Mouse (Mus musculus): Measurements from ENCODE around the gene Gm10490. TPM values are rescaled to one million over a fixed set of nuclear protein-coding genes. Genes with fewer than 3 reads are reported as not detected.

Gm10490 gene
- polyA plus RNA-seq, 1 experiment: not detected

- Histone ChIP-seq H3K4me3 (ENCODE audit: insufficient read depth, low read length) (peak overlapping the region; percentile 48), H3K4me1 (ENCODE audit: control insufficient read depth, insufficient read depth, low read length) (0 out of 2 replicates have a peak, but pooled peaks cover 2% of the 10 kb centered on the region), H3K27ac (ENCODE audit: insufficient read depth, low read length) (peak overlapping the region; percentile 38; the same call in 1 of the 2 replicates)
- TF ChIP-seq POLR2A (IDR thresholded peaks at IDR 0.05; ENCODE audit: extremely low read depth, insufficient read depth, low read length) (0 out of 2 replicates have a peak, but pooled peaks have one; percentile 35), CTCF (IDR thresholded peaks at IDR 0.05; ENCODE audit: extremely low read depth, insufficient read depth, low read length) (no peak)
These were observed 38.7 kb downstream of the Gm10490 start for GRCm38 (mm10) chrX:7947900-7948492.

GRCm38 (mm10) chrX:7950091-7950490, 40.7 kb downstream of the Gm10490 start:
- H3K4me1 ChIP-seq (ENCODE audit: control insufficient read depth, insufficient read depth, low read length): 0 out of 2 replicates have a peak, but pooled peaks cover 2% of the 10 kb centered on the region
- no peak overlapping the region for H3K27ac ChIP-seq (ENCODE audit: insufficient read depth, low read length)
- TF ChIP-seq CTCF (IDR thresholded peaks at IDR 0.05; ENCODE audit: extremely low read depth, insufficient read depth, low read length) (no peak), POLR2A (IDR thresholded peaks at IDR 0.05; ENCODE audit: extremely low read depth, insufficient read depth, low read length) (no peak)
- H3K4me3 ChIP-seq (ENCODE audit: insufficient read depth, low read length): no peak overlapping the region

- no peak overlapping the region for H3K27ac ChIP-seq (ENCODE audit: insufficient read depth, low read length)
- H3K4me3 ChIP-seq (ENCODE audit: insufficient read depth, low read length): no peak overlapping the region
- TF ChIP-seq CTCF (IDR thresholded peaks at IDR 0.05; ENCODE audit: extremely low read depth, insufficient read depth, low read length) (no peak), POLR2A (IDR thresholded peaks at IDR 0.05; ENCODE audit: extremely low read depth, insufficient read depth, low read length) (no peak)
- no peaks in the 10 kb centered on the region for H3K4me1 ChIP-seq (ENCODE audit: control insufficient read depth, insufficient read depth, low read length)
These were observed 49.5 kb downstream of the Gm10490 start for GRCm38 (mm10) chrX:7958868-7959267.

Other genes with a start within 250 kb of the Gm10490 start
- gene Plp2, start 238.2 kb upstream of the Gm10490 start, polyA plus RNA-seq (2012; rRNA removed): 14.5 and 16.3 TPM in 2 replicates
- 0.96 and 1.2 TPM in 2 replicates for gene Magix, start 228.3 kb upstream of the Gm10490 start, polyA plus RNA-seq (2012; rRNA removed)
- 26.7 and 28.3 TPM in 2 replicates for gene Gpkow, start 212.4 kb upstream of the Gm10490 start, polyA plus RNA-seq (2012; rRNA removed)
- gene Wdr45, start 195.2 kb upstream of the Gm10490 start, polyA plus RNA-seq (2012; rRNA removed): 77.0 and 84.9 TPM in 2 replicates
- gene Gm45208, start 187.3 kb upstream of the Gm10490 start, polyA plus RNA-seq (2012; rRNA removed): 0.46 TPM in 1 of 2 replicates, not detected in the other
- gene Praf2, start 181.1 kb upstream of the Gm10490 start, polyA plus RNA-seq (2012; rRNA removed): 131 and 135 TPM in 2 replicates
- 23.2 and 23.9 TPM in 2 replicates for gene Ccdc120, start 158.6 kb upstream of the Gm10490 start, polyA plus RNA-seq (2012; rRNA removed)
- 20.6 and 21.4 TPM in 2 replicates for gene Tfe3, start 147.0 kb upstream of the Gm10490 start, polyA plus RNA-seq (2012; rRNA removed)
- gene Gripap1, start 119.8 kb upstream of the Gm10490 start, polyA plus RNA-seq (2012; rRNA removed): 106 and 115 TPM in 2 replicates
- 7.6 and 7.9 TPM in 2 replicates for gene Kcnd1, start 87.3 kb upstream of the Gm10490 start, polyA plus RNA-seq (2012; rRNA removed)
- gene Otud5, start 68.2 kb upstream of the Gm10490 start, polyA plus RNA-seq (2012; rRNA removed): 46.4 and 49.1 TPM in 2 replicates
- 52.5 and 53.8 TPM in 2 replicates for gene Pim2, start 31.3 kb upstream of the Gm10490 start, polyA plus RNA-seq (2012; rRNA removed)
- gene Slc35a2, start 25.5 kb upstream of the Gm10490 start, polyA plus RNA-seq (2012; rRNA removed): 50.2 and 52.7 TPM in 2 replicates
- 137 and 157 TPM in 2 replicates for gene Pqbp1, start 10.3 kb upstream of the Gm10490 start, polyA plus RNA-seq (2012; rRNA removed)
- gene Timm17b, start 10.2 kb upstream of the Gm10490 start, polyA plus RNA-seq (2012; rRNA removed): 18.5 and 20.1 TPM in 2 replicates
- gene Gm10491, start 1.7 kb upstream of the Gm10490 start, polyA plus RNA-seq (2012; rRNA removed): not detected in 2 replicates
- 580 and 602 TPM in 2 replicates for gene Pcsk1n, start 10.3 kb downstream of the Gm10490 start, polyA plus RNA-seq (2012; rRNA removed)
- not detected in 2 replicates for gene Eras, start 19.1 kb downstream of the Gm10490 start, polyA plus RNA-seq (2012; rRNA removed)
- gene Hdac6, start 38.3 kb downstream of the Gm10490 start, polyA plus RNA-seq (2012; rRNA removed): 70.7 and 78.0 TPM in 2 replicates
- gene Gata1, start 68.5 kb downstream of the Gm10490 start, polyA plus RNA-seq (2012; rRNA removed): not detected in 2 replicates
- 0.65 and 1.1 TPM in 2 replicates for gene Glod5, start 109.0 kb downstream of the Gm10490 start, polyA plus RNA-seq (2012; rRNA removed)
- gene Suv39h1, start 165.2 kb downstream of the Gm10490 start, polyA plus RNA-seq (2012; rRNA removed): 25.5 and 26.1 TPM in 2 replicates
- gene Was, start 181.0 kb downstream of the Gm10490 start, polyA plus RNA-seq (2012; rRNA removed): 1.7 and 1.9 TPM in 2 replicates
- gene Wdr13, start 223.3 kb downstream of the Gm10490 start, polyA plus RNA-seq (2012; rRNA removed): 203 and 219 TPM in 2 replicates
- 193 and 207 TPM in 2 replicates for gene Rbm3, start 236.3 kb downstream of the Gm10490 start, polyA plus RNA-seq (2012; rRNA removed)